ENCODE assay signal across 12 mouse cellular contexts in the genomic region with DNA sequence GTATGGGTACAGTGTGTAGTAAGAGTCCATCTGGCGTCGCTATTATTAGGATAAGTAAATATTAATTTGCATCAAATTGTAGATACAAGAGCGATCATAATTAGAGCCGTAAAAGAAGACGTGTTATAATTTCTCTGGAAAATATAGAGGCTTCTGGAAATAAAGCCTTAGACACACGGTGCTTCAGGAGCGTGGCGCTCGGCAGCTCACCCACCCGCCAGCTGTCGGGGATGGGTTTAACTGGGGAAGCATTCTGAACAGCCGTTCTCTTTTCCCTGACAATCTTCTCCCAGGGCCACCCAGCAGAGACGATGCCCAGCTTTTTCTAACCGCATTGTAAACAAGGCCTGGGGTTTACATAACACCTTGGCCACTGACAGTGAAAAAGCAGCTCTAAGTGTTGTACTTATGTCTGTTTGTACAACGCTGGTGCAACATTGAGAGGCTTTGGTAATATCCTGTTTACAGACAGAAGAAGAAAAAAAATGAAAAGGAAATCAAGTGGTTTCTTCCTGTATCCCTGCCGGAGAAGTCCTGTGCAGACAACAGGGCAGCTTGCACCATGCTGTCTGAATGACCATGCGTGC.
DNase-seq lines count a peak whose midpoint lies in the region; ATAC-seq lines count a peak whose summit lies in the region.
"Had no signal": no experiment of that assay in that cellular context is flagged by ENCODE, and none has a peak within 500 bp of the region (broad histone marks: within the 10 kb centered on the region; RNA-seq: fewer than 3 reads in every experiment).

No protein-coding gene starts in this region.

- DNase-seq in embryonic facial prominence, embryonic 14.5 days (ENCODE audit: low spot score) = peak; percentile 8
- no peak for DNase-seq in embryonic facial prominence, embryonic 10.5 days (ENCODE audit: low spot score)
- DNase-seq in frontal cortex, postnatal 36 days (ENCODE audit: low spot score in 2 of 2) = peak; percentile 71 to 86
- DNase-seq in left cerebral cortex, adult 8-10 months (ENCODE audit: low spot score in 2 of 2) = peak; percentile 32 to 81
- DNase-seq in lung, postnatal 36 days = peak; percentile 72
- DNase-seq in gastrocnemius, postnatal 36 days = no peak
- no peak for DNase-seq in hindbrain, embryonic 10.5 days (ENCODE audit: low spot score)
- no peak for DNase-seq in gastrocnemius, postnatal 4 days (ENCODE audit: low spot score in 2 of 2)
- DNase-seq: embryo, embryonic 11 days had no signal

- H3K4me3 ChIP-seq in embryonic facial prominence, embryonic 14.5 days (ENCODE audit: low read depth, low read length) = no peak overlapping the region
- H3K4me3 ChIP-seq in embryonic facial prominence, embryonic 10.5 days = no peak overlapping the region
- H3K4me3 ChIP-seq in hindbrain, embryonic 10.5 days = no peak overlapping the region
- H3K4me3 ChIP-seq: heart, embryonic 12.5 days; neural tube, embryonic 13.5 days had no signal

- no peaks in the 10 kb centered on the region for H3K9me3 ChIP-seq in embryonic facial prominence, embryonic 14.5 days (ENCODE audit: control insufficient read depth, low read length)
- no peaks in the 10 kb centered on the region for H3K9me3 ChIP-seq in embryonic facial prominence, embryonic 10.5 days
- no peaks in the 10 kb centered on the region for H3K9me3 ChIP-seq in hindbrain, embryonic 10.5 days
- H3K9me3 ChIP-seq: neural tube, embryonic 13.5 days had no signal

- H3K9ac ChIP-seq in embryonic facial prominence, embryonic 14.5 days (ENCODE audit: low read depth, low read length) = no peak overlapping the region
- H3K9ac ChIP-seq: heart, embryonic 12.5 days; neural tube, embryonic 13.5 days had no signal

- WGBS in embryonic facial prominence, embryonic 14.5 days = 74% methylated on average over 17 of the region's 17 CpGs
- WGBS in embryonic facial prominence, embryonic 10.5 days = 81% methylated on average over 17 of the region's 17 CpGs
- WGBS in hindbrain, embryonic 10.5 days = 78% methylated on average over 17 of the region's 17 CpGs

- H3K4me2 ChIP-seq in embryonic facial prominence, embryonic 14.5 days (ENCODE audit: low read depth, low read length) = no peak overlapping the region
- H3K4me2 ChIP-seq: heart, embryonic 12.5 days; neural tube, embryonic 13.5 days had no signal

- no peaks in the 10 kb centered on the region for H3K27me3 ChIP-seq in embryonic facial prominence, embryonic 14.5 days (replicated peaks; ENCODE audit: control insufficient read depth, insufficient read depth, low read length)
- no peaks in the 10 kb centered on the region for H3K27me3 ChIP-seq in embryonic facial prominence, embryonic 10.5 days (replicated peaks; ENCODE audit: low read depth, poor library complexity, severe bottlenecking)
- no peaks in the 10 kb centered on the region for H3K27me3 ChIP-seq in hindbrain, embryonic 10.5 days (ENCODE audit: insufficient read depth, poor library complexity, severe bottlenecking)
- H3K27me3 ChIP-seq: heart, embryonic 12.5 days; neural tube, embryonic 13.5 days had no signal

- no peak overlapping the region for H3K27ac ChIP-seq in embryonic facial prominence, embryonic 14.5 days (replicated peaks; ENCODE audit: low read depth, low read length)
- no peak overlapping the region for H3K27ac ChIP-seq in embryonic facial prominence, embryonic 10.5 days (replicated peaks)
- no peak overlapping the region for H3K27ac ChIP-seq in hindbrain, embryonic 10.5 days
- H3K27ac ChIP-seq: hindbrain, postnatal 0 days; neural tube, embryonic 13.5 days had no signal

- intact Hi-C loops in gastrocnemius, postnatal 36 days (cut with DNase I) = no loop called here

- H3K4me1 ChIP-seq in embryonic facial prominence, embryonic 14.5 days (ENCODE audit: control insufficient read depth, insufficient read depth, low read length) = no peaks in the 10 kb centered on the region
- no peaks in the 10 kb centered on the region for H3K4me1 ChIP-seq in embryonic facial prominence, embryonic 10.5 days
- no peaks in the 10 kb centered on the region for H3K4me1 ChIP-seq in hindbrain, embryonic 10.5 days (replicated peaks)
- H3K4me1 ChIP-seq: heart, embryonic 12.5 days; neural tube, embryonic 13.5 days had no signal

- no peak for ATAC-seq in embryonic facial prominence, embryonic 14.5 days (ENCODE audit: low read depth)
- ATAC-seq: hindbrain, postnatal 0 days had no signal

- no peaks in the 10 kb centered on the region for H3K36me3 ChIP-seq in embryonic facial prominence, embryonic 14.5 days (ENCODE audit: control insufficient read depth, insufficient read depth, low read length)
- H3K36me3 ChIP-seq in embryonic facial prominence, embryonic 10.5 days (replicated peaks) = no peaks in the 10 kb centered on the region
- no peaks in the 10 kb centered on the region for H3K36me3 ChIP-seq in hindbrain, embryonic 10.5 days
- H3K36me3 ChIP-seq: heart, embryonic 12.5 days; neural tube, embryonic 13.5 days had no signal

Comparison
In these comparisons a context has a peak if more than half of its experiments do, and no peak if none do; other contexts are left out.
1. DNase-seq: peak in embryonic facial prominence, embryonic 14.5 days (single experiment), frontal cortex, postnatal 36 days (2 of 2), left cerebral cortex, adult 8-10 months (2 of 2) and lung, postnatal 36 days (single experiment); none in embryonic facial prominence, embryonic 10.5 days (single experiment), gastrocnemius, postnatal 36 days (0 of 2), hindbrain, embryonic 10.5 days (single experiment) and gastrocnemius, postnatal 4 days (0 of 2).